Comparison of ENCODE assay signal across 8 mouse cellular contexts in genomic region chr1:75360112-75361031, GRCm38 (mm10). TPM values are rescaled to one million over a fixed set of nuclear protein-coding genes. Genes with fewer than 3 reads are reported as not detected.
DNase-seq lines count a peak whose midpoint lies in the region; ATAC-seq and TF ChIP-seq lines count a peak whose summit lies in the region.

Gene Des (plus strand): TSS chr1:75360329.

- no peak for DNase-seq in CH12.LX (ENCODE audit: extremely low read depth)
- DNase-seq in adrenal gland, adult 8-10 months = no peak
- peak; percentile 91 to 93 for DNase-seq in gastrocnemius, adult 8-10 months (ENCODE audit: low spot score in 2 of 2)
- no peak for DNase-seq in liver, embryonic 14.5 days (ENCODE audit: low read depth in 3 of 3, low spot score in 3 of 3)
- no peak for DNase-seq in layer of hippocampus, postnatal 10 days (ENCODE audit: low spot score in 2 of 2)
- no peak for DNase-seq in spleen, adult 12 weeks (ENCODE audit: low spot score)

- no peak for TF ChIP-seq RAD21 in CH12.LX (IDR thresholded peaks at IDR 0.05; ENCODE audit: low read depth, low read length)

- no peaks in the 10 kb centered on the region for H3K79me2 ChIP-seq in CH12.LX (replicated peaks; ENCODE audit: control insufficient read depth, extremely low read depth, insufficient read depth, poor library complexity, severe bottlenecking)

- H3K9me3 ChIP-seq in CH12.LX (replicated peaks; ENCODE audit: low read length) = peaks cover 3% of the 10 kb centered on the region
- H3K9me3 ChIP-seq in hindbrain, embryonic 13.5 days = no peaks in the 10 kb centered on the region
- H3K9me3 ChIP-seq in liver, embryonic 14.5 days (ENCODE audit: control insufficient read depth, low read length) = no peaks in the 10 kb centered on the region
- no peaks in the 10 kb centered on the region for H3K9me3 ChIP-seq in neural tube, embryonic 14.5 days (ENCODE audit: control insufficient read depth, low read length)

- TF ChIP-seq EP300 in CH12.LX (IDR thresholded peaks at IDR 0.05; ENCODE audit: low read length) = no peak
- no peak for TF ChIP-seq EP300 in liver, embryonic 14.5 days (IDR thresholded peaks at IDR 0.05; ENCODE audit: low read depth)

- no peak for TF ChIP-seq POLR2A in CH12.LX (IDR thresholded peaks at IDR 0.05; ENCODE audit: low read depth, low read length)

- peak; percentile 50; the same call in 1 of the 2 replicates for ATAC-seq in hindbrain, embryonic 13.5 days (ENCODE audit: low FRiP score)
- ATAC-seq in liver, embryonic 14.5 days (ENCODE audit: insufficient read depth) = no peak
- 0 out of 2 replicates have a peak, but pooled peaks have one; percentile 42 for ATAC-seq in neural tube, embryonic 14.5 days (ENCODE audit: low read depth)

- TF ChIP-seq CTCF in CH12.LX (conservative IDR thresholded peaks at IDR 0.05 in 1 of 2, IDR thresholded peaks at IDR 0.05 in 1 of 2; ENCODE audit: low read depth in 2 of 2, low read length in 2 of 2) = no peak
- TF ChIP-seq CTCF in liver, embryonic 14.5 days (IDR thresholded peaks at IDR 0.05; ENCODE audit: low read depth) = no peak

- no peak within 1 kb of the TSS for H3K4me3 ChIP-seq in CH12.LX (replicated peaks in 1 of 3; ENCODE audit: low read depth in 2 of 3, low read length in 2 of 3, poor library complexity in 1 of 3)
- H3K4me3 ChIP-seq in hindbrain, embryonic 13.5 days = peak within 1 kb of the TSS; percentile 32
- peak within 1 kb of the TSS; percentile 7 to 11; a peak in 2 of 4 replicates for H3K4me3 ChIP-seq in liver, embryonic 14.5 days (ENCODE audit: insufficient read depth in 1 of 2, low read depth in 2 of 2, low read length in 2 of 2)
- H3K4me3 ChIP-seq in neural tube, embryonic 14.5 days (ENCODE audit: low read depth, low read length) = peak within 1 kb of the TSS; percentile 18

- H3K4me1 ChIP-seq in CH12.LX (ENCODE audit: control insufficient read depth in 1 of 2, insufficient read depth in 2 of 2) = peaks cover 4 to 24% of the 10 kb centered on the region in 2 experiments; a peak in 3 of 4 replicates
- peaks cover 12% of the 10 kb centered on the region for H3K4me1 ChIP-seq in hindbrain, embryonic 13.5 days (replicated peaks)
- H3K4me1 ChIP-seq in liver, embryonic 14.5 days (replicated peaks; ENCODE audit: control insufficient read depth in 2 of 2, insufficient read depth in 2 of 2, low read length in 1 of 2) = no peaks in the 10 kb centered on the region
- peaks cover 7% of the 10 kb centered on the region; the same call in 1 of the 2 replicates for H3K4me1 ChIP-seq in neural tube, embryonic 14.5 days (ENCODE audit: control insufficient read depth, insufficient read depth, low read length)

- dilution Hi-C loops in CH12.LX (cut with MboI; ENCODE audit: extremely low pct_ligation_motif_present, extremely low pct_unique_long_range_greater_than_20kb, low sequenced_read_pairs) = no loop called here

- no peak within 1 kb of the TSS for H3K9ac ChIP-seq in CH12.LX (ENCODE audit: insufficient read depth, low read depth)
- peak within 1 kb of the TSS; percentile 49 for H3K9ac ChIP-seq in hindbrain, embryonic 13.5 days
- no peak within 1 kb of the TSS for H3K9ac ChIP-seq in liver, embryonic 14.5 days (replicated peaks)
- H3K9ac ChIP-seq in neural tube, embryonic 14.5 days (replicated peaks; ENCODE audit: low read depth, low read length) = no peak within 1 kb of the TSS

- H3K27me3 ChIP-seq in CH12.LX (replicated peaks) = no peaks in the 10 kb centered on the region
- peaks cover 65% of the 10 kb centered on the region for H3K27me3 ChIP-seq in hindbrain, embryonic 13.5 days
- peaks cover 22% of the 10 kb centered on the region for H3K27me3 ChIP-seq in liver, embryonic 14.5 days (ENCODE audit: control insufficient read depth, insufficient read depth, low read length)
- H3K27me3 ChIP-seq in neural tube, embryonic 14.5 days (ENCODE audit: control insufficient read depth, insufficient read depth, low read length) = peaks cover 16% of the 10 kb centered on the region

- 1% methylated on average over 78 of the region's 80 CpGs for WGBS in hindbrain, embryonic 13.5 days
- WGBS in liver, embryonic 14.5 days (ENCODE audit: insufficient replicate concordance) = 4% methylated on average over 80 of the region's 80 CpGs
- WGBS in neural tube, embryonic 14.5 days = 1% methylated on average over 78 of the region's 80 CpGs

- peaks cover 0 to 14% of the 10 kb centered on the region in 2 experiments for H3K36me3 ChIP-seq in CH12.LX (replicated peaks in 1 of 2; ENCODE audit: control insufficient read depth in 1 of 2, insufficient read depth in 1 of 2, low read length in 1 of 2)
- H3K36me3 ChIP-seq in hindbrain, embryonic 13.5 days = no peaks in the 10 kb centered on the region
- no peaks in the 10 kb centered on the region for H3K36me3 ChIP-seq in liver, embryonic 14.5 days (replicated peaks; ENCODE audit: control insufficient read depth, insufficient read depth, low read depth)
- H3K36me3 ChIP-seq in neural tube, embryonic 14.5 days (ENCODE audit: control insufficient read depth, insufficient read depth, low read length) = no peaks in the 10 kb centered on the region

- H3K4me2 ChIP-seq in CH12.LX (ENCODE audit: insufficient read depth, low read depth, poor library complexity, severe bottlenecking) = no peak within 1 kb of the TSS
- H3K4me2 ChIP-seq in hindbrain, embryonic 13.5 days = peak within 1 kb of the TSS; percentile 52
- H3K4me2 ChIP-seq in liver, embryonic 14.5 days (ENCODE audit: low read depth) = peak within 1 kb of the TSS; percentile 35
- H3K4me2 ChIP-seq in neural tube, embryonic 14.5 days (ENCODE audit: low read depth, low read length) = peak within 1 kb of the TSS; percentile 44

- in situ Hi-C loops in CH12.LX (cut with MboI; ENCODE audit: low pct_ligation_motif_present, low pct_unique_long_range_greater_than_20kb, low sequenced_read_pairs) = no loop called here

- H3K27ac ChIP-seq in CH12.LX (ENCODE audit: insufficient read depth, low read depth) = no peak within 1 kb of the TSS
- H3K27ac ChIP-seq in hindbrain, embryonic 13.5 days = no peak within 1 kb of the TSS
- no peak within 1 kb of the TSS for H3K27ac ChIP-seq in liver, embryonic 14.5 days
- no peak within 1 kb of the TSS for H3K27ac ChIP-seq in neural tube, embryonic 14.5 days (ENCODE audit: low read depth, low read length)

TF ChIP-seq in CH12.LX, 34 proteins besides CTCF, POLR2A, EP300 and RAD21:
- TF ChIP-seq USF1 (IDR thresholded peaks at IDR 0.05; ENCODE audit: low read depth, low read length) (no peak), ZNF384 (IDR thresholded peaks at IDR 0.05; ENCODE audit: low read depth, low read length) (no peak), MAX (IDR thresholded peaks at IDR 0.05; ENCODE audit: low read length) (no peak), ZC3H11A (IDR thresholded peaks at IDR 0.05; ENCODE audit: low read depth, low read length) (no peak), MAZ (IDR thresholded peaks at IDR 0.05; ENCODE audit: low read depth, low read length) (no peak), SMC3 (IDR thresholded peaks at IDR 0.05; ENCODE audit: low read depth, low read length) (no peak), CHD1 (IDR thresholded peaks at IDR 0.05; ENCODE audit: low read depth, low read length) (no peak), MEF2A (IDR thresholded peaks at IDR 0.05; ENCODE audit: borderline replicate concordance, low read depth, low read length) (no peak), CHD2 (IDR thresholded peaks at IDR 0.05; ENCODE audit: low read length) (no peak), MXI1 (IDR thresholded peaks at IDR 0.05; ENCODE audit: low read depth, low read length) (no peak), MYC (IDR thresholded peaks at IDR 0.05; ENCODE audit: low read depth, low read length) (no peak), UBTF (IDR thresholded peaks at IDR 0.05; ENCODE audit: low read depth, low read length) (no peak), JUND (conservative IDR thresholded peaks at IDR 0.05; ENCODE audit: low read depth, low read length) (no peak), NELFE (IDR thresholded peaks at IDR 0.05; ENCODE audit: low read depth, low read length) (no peak), RCOR1 (conservative IDR thresholded peaks at IDR 0.05; ENCODE audit: low read depth, low read length) (no peak), POLR2AphosphoS2 (IDR thresholded peaks at IDR 0.05; ENCODE audit: low read depth, low read length) (no peak)

RNA-seq across cellular contexts. Expression of gene Des, which starts in this region (rescaled TPM):
- 9.1 and 9.3 TPM in 2 replicates for total RNA-seq in CH12.LX (2012; rRNA removed)
- 10.0 and 11.7 TPM in 2 replicates for total RNA-seq in CH12.LX (2014; rRNA removed)
- 18.9 and 20.9 TPM in 2 replicates for polyA plus RNA-seq in CH12.LX (2012; ENCODE audit: insufficient read length, low read depth)
- 10 to 100 TPM; 13.3 to 16.4 (median 15.6) TPM for total RNA-seq in adrenal gland, adult 8-10 months (2022)
- 1,000 to 10,000 TPM; 2,187 to 2,605 (median 2,481) TPM for total RNA-seq in gastrocnemius, adult 8-10 months (2022)
- 1.8 and 2.9 TPM in 2 replicates for polyA plus RNA-seq in hindbrain, embryonic 13.5 days (2015; fragmentation: Nextera tagmentation; extraction: Ambion mirVana)
- polyA plus RNA-seq in liver, embryonic 14.5 days (2012; rRNA removed) = 1.1 TPM in 2 replicates
- 1.4 and 2.1 TPM in 2 replicates for polyA plus RNA-seq in liver, embryonic 14.5 days (2014; fragmentation: Nextera tagmentation; extraction: Ambion mirVana)
- 1.1 TPM in 2 replicates for polyA plus RNA-seq in neural tube, embryonic 14.5 days (2014; fragmentation: Nextera tagmentation; extraction: Ambion mirVana)
- total RNA-seq in layer of hippocampus, postnatal 10 days (2021) = 1 to 10 TPM; 1.2 to 1.8 TPM

Comparison
In these comparisons a context has a peak if more than half of its experiments do, and no peak if none do; other contexts are left out.
1. RNA of gene Des (total RNA-seq): 2,187 to 2,605 TPM in gastrocnemius, adult 8-10 months; 13.3 to 16.4 TPM in adrenal gland, adult 8-10 months, 9.1 to 11.7 TPM in CH12.LX and 1.2 to 1.8 TPM in layer of hippocampus, postnatal 10 days; every median in the first group is over 100 times any median in the second.
2. DNase-seq: peak in gastrocnemius, adult 8-10 months (2 of 2); none in CH12.LX (single experiment), adrenal gland, adult 8-10 months (single experiment), liver, embryonic 14.5 days (0 of 3), layer of hippocampus, postnatal 10 days (0 of 2) and spleen, adult 12 weeks (single experiment).
3. H3K4me3 ChIP-seq: peak in hindbrain, embryonic 13.5 days (single experiment), liver, embryonic 14.5 days (2 of 2) and neural tube, embryonic 14.5 days (single experiment); none in CH12.LX (0 of 3).